Mouse (Mus musculus): ENCODE results near the gene Cfap97d1. TPM values are rescaled to one million over a fixed set of nuclear protein-coding genes. Genes with fewer than 3 reads are reported as not detected.

Cfap97d1 gene
- total RNA-seq (2021), result not detected in 2 replicates
- long read RNA-seq, experiment 1, result 0 reads
- long read RNA-seq, experiment 2, result 0 reads

DNA sequence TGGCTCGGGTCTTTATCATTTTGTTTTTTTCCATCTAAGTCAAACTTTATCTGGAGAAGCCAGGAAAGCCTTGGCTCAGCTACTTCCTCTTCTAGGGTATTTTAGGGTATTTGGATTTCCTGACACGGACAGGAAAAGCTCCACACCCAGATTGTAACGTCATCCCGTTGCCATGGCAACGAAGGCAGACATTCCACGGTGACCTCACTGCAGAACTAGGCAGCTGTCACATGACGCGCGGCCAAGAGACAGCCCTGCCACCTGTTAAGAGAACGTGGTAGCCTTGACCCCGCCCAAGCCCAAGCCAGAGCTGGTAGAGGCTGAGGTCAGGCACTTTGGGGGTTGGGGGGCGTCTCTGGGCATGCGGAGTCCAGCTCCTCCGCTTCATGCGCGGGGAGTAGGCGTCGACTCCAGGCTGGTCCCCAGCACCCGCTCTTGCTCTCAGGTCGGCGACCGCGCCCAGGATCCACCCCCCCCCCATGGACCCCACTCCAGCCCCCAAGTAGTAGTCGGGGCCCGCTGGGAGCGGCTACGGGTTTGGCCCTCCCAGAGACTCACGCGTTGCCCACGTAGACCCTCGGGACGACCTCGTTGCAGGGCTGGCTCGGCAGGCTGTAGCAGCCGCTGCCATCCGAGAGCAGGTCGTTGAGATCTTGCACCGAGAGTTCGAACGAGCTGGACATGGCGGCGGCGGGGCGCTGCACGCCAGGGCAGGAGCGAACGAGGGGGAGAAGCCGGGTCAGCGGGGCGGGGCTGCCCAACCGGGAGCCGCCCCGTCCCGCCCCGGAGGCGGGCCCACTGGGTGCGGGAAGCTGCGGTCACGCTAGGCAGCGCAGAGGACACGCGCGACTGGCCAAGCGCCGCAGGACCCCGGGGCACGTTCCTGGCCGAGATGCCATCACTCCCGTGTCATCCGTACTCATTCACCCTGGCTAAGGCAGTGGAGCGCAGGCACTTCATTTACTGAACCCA, at the start of gene Cfap97d1:
Cfap97d1 (plus strand) TSS at position 226 of the 972 bp plus-strand sequence.
- peak; percentile 95 for DNase-seq

DNA sequence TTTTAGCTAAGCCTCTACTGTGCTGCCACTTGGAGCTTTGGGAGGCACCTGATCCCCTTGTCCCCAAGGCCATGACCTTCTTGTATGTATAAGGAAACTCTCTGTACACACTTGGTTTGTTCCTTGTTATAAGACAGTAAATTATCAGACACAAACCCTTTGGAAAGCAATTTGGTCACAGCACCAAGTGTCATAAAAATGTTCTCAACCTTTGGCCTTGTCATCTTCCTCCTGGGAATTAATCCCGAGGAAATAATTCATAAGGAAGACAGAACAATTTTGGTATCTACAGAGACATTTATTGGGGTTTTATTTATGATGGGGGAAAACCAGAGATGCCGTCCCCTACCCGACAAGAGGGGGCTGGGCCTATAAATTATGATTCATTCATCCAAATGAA, 48.3 kb upstream of the Cfap97d1 start:
- DNase-seq, result no peak

GRCm38 (mm10) chr11:101936421-101936820, 47.7 kb upstream of the Cfap97d1 start:
- DNase-seq, result no peak

- DNase-seq, result peak; percentile 58
These were observed 47.0 kb upstream of the Cfap97d1 start for GRCm38 (mm10) chr11:101937108-101937507.

DNA sequence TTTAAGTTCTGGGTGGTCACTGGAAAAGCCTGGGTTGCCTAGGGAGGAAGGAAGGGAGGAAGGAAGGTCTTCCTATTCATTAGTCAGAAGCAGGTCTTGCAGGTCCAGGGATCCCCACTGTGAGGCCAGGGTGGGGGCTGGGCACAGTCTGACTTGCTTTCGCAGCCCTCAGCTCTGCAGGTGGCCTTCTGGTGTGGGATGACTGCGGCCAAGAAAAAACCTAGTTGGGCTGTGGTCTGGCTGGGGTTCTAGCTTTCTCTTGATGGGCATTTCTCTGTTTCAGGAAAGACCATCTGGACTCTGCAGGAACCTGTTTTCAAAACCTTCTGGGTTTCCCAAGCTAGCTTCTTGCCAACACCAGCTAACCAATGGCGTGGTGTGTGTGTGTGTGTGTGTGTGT, 41.0 kb upstream of the Cfap97d1 start:
- DNase-seq, result no peak

DNA sequence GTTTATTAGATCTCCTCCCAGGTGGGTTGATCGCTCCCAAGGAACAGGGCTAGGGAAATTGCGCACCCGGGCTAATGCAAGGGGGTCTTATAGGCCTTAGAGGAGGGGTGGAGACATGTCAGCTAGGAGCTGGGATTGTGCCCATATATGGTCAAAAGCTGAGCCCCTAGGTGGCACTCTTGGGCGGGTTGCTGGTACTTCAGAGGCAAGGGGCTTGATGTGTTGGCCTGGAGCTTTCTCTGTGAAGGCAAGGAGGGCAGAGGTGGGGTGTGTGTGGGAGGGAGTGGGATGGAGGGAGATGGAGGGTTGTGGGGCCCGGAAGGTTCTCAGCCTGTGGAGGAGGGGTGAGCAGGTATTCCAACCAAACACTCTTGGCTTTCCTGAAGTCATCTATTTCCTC, 37.6 kb upstream of the Cfap97d1 start:
- no peak for DNase-seq

GRCm38 (mm10) chr11:101950021-101950420, 34.1 kb upstream of the Cfap97d1 start:
- DNase-seq, result no peak

GRCm38 (mm10) chr11:101952541-101953341, 31.3 kb upstream of the Cfap97d1 start:
- peak; percentile 54 for DNase-seq

GRCm38 (mm10) chr11:101953441-101953840, 30.6 kb upstream of the Cfap97d1 start:
- no peak for DNase-seq

DNA sequence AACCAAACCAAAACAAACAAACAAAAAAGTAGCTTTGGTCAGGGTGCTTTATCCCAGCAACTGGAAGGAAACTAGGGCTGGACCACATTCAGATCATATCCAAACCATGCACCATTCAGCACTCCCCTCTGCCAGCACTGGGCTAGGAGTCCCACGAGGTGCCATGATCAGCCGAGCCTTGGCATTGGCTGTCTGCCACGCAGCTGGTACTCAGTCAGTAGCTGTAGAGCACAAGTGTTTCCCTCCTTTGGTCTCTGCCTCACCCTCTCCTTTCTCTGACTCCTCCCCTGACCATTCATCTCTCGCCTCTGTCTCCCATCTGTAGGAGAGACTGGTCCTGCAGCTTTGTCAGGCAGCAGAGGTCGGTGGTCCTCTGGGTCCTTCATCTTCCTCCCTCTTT, 26.6 kb upstream of the Cfap97d1 start:
- DNase-seq, result no peak

- no peak for DNase-seq
These were observed 21.0 kb upstream of the Cfap97d1 start for GRCm38 (mm10) chr11:101963043-101963442.

DNA sequence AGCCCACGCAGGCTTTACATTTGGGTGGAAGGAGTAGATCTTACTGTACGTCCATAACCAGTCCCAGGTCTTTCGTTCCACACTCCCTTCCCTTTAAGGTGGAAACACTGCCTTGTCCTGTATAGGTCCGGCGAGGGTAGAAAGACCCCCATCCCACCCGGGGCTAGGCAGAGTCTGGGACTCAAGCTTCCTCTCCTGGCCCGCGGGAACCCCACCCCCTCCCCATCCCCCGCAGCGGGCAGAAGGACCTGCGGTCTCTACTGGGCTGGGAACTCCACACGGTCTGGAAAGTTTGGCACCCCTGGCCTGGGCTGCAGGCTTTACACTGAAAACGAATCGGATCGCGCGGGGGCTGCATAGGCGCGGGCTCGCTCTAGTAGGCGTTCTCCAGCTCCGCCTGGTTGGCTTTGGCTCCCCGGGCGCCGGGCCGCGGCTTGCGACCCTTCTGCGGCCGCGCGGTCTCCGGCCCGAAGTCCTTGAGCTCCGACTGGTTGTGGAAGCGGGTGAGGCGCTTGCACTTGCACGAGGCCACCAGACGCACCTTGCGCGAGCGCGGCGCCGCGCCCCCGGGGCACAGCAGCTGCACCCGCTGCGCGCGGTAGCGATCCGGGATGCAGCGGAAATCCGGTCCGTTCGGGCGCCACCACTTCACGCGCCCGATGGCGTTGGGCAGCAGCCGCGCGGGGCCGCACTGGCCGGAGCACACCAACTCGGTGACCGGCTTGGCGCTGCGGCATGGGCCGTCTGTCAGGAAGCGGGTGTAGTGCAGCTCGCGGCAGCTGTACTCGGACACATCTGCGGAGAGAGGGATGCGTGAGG, 20.4 kb upstream of the Cfap97d1 start:
- DNase-seq, result peak; percentile 64

GRCm38 (mm10) chr11:101964647-101965046, 19.4 kb upstream of the Cfap97d1 start:
- DNase-seq, result no peak

- no peak for DNase-seq
These were observed 18.5 kb upstream of the Cfap97d1 start for GRCm38 (mm10) chr11:101965553-101965952.

- DNase-seq, result no peak
These were observed 17.0 kb upstream of the Cfap97d1 start, which contains the start of gene Sost for GRCm38 (mm10) chr11:101966965-101967614. Gene Sost, minus strand, starts transcription at chr11:101967015.

DNA sequence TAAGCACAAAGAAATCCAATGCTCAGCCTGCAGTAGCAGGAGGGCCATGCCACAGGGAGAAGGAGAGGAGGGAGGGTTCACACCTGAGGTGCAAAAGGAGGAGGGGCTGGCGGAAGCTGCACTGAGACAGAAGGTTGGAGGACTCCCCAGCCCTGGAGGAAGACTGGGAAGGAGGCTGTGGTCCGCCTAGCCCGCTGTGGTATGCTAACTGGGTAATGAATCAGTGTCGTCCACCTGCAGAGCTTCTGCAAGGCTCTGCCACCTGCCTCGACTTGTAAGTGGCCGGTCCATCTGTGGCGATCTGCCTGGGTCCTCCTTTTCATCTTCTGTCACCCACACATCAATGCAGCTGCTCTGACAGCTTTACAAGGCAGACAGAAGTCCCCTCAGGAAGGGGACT, 15.8 kb upstream of the Cfap97d1 start:
- no peak for DNase-seq

GRCm38 (mm10) chr11:101968791-101969190, 15.3 kb upstream of the Cfap97d1 start:
- DNase-seq, result peak; percentile 87

GRCm38 (mm10) chr11:101969835-101970234, 14.2 kb upstream of the Cfap97d1 start:
- DNase-seq, result no peak

DNA sequence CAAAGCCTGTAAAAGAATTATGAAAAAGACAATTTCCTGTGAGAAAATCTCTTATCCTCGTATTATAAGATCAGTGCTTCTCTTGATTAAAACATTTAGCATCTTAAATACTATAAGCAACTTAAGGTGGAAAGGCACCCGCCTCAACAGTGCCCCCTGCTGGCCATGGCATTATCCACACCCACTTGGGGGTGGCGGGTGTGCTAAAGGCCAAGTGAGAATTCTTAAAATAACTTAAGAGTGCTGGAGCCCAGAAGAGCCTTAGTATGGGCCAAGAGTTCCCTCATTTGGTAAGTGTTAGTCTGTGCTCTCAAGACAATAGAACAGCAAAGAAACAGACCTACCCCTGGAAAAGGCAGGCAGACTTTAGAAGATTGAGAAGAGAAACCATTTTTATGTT, 12.7 kb upstream of the Cfap97d1 start:
- DNase-seq, result peak; percentile 74

- DNase-seq, result no peak
These were observed 12.0 kb upstream of the Cfap97d1 start for GRCm38 (mm10) chr11:101972097-101972496.

GRCm38 (mm10) chr11:101972651-101973050, 11.4 kb upstream of the Cfap97d1 start:
- no peak for DNase-seq
